Mouse (Mus musculus): ENCODE measurements around the gene Zfp212.
"Not testable (repeated sequence)": the region's sequence is repeated elsewhere in the genome, so short reads cannot be mapped to it uniquely, and the experiment has no call there.

Gene Zfp212

GRCm38 (mm10) chr6:47942461-47942860 lies 22.2 kb downstream of the Zfp212 start:
- peak; percentile 52 for DNase-seq (ENCODE audit: low read depth, low spot score)

GRCm38 (mm10) chr6:47943021-47943691 lies 22.9 kb downstream of the Zfp212 start:
- peak; percentile 63 for DNase-seq (ENCODE audit: low read depth, low spot score)

- no peak for DNase-seq (ENCODE audit: low read depth, low spot score)
Observed at GRCm38 (mm10) chr6:47943721-47944120, 23.4 kb downstream of the Zfp212 start.

- DNase-seq (ENCODE audit: low read depth, low spot score): no peak
Observed at GRCm38 (mm10) chr6:47947388-47947787, 27.1 kb downstream of the Zfp212 start.

GRCm38 (mm10) chr6:47953191-47953726 lies 33.0 kb downstream of the Zfp212 start, which contains the start of gene Zfp956:
Zfp956 (plus strand) TSS chr6:47953390.
- peak; percentile 96 for DNase-seq (ENCODE audit: low read depth, low spot score)

GRCm38 (mm10) chr6:47954425-47954824 lies 34.1 kb downstream of the Zfp212 start:
- DNase-seq (ENCODE audit: low read depth, low spot score): no peak

GRCm38 (mm10) chr6:47957816-47958215 lies 37.5 kb downstream of the Zfp212 start:
- no peak for DNase-seq (ENCODE audit: low read depth, low spot score)

- DNase-seq (ENCODE audit: low read depth, low spot score): no peak
Observed at GRCm38 (mm10) chr6:47960685-47961421, 40.6 kb downstream of the Zfp212 start.

GRCm38 (mm10) chr6:47963051-47963450 lies 42.8 kb downstream of the Zfp212 start:
- no peak for DNase-seq (ENCODE audit: low read depth, low spot score)

- not testable (repeated sequence) for DNase-seq (ENCODE audit: low read depth, low spot score)
Observed at GRCm38 (mm10) chr6:47968166-47968565, 47.9 kb downstream of the Zfp212 start.

- DNase-seq (ENCODE audit: low read depth, low spot score): peak; percentile 25
Observed at GRCm38 (mm10) chr6:47974599-47974998, 54.3 kb downstream of the Zfp212 start.

- peak; percentile 95 for DNase-seq (ENCODE audit: low read depth, low spot score)
Observed at GRCm38 (mm10) chr6:47978897-47979368, 58.7 kb downstream of the Zfp212 start.
